Mouse (Mus musculus) liver, postnatal 0 days (tissue): ENCODE results near the gene Pbx3. TPM values are rescaled to one million over a fixed set of nuclear protein-coding genes. Genes with fewer than 3 reads are reported as not detected.

Experiments used
- ATAC-seq: fragments of 200-750 bp; cut with Nextera tagmentation; 2 replicates; pipeline ENCODE4 v1.8.0; 2017; ENCODE audit warnings: mild to moderate bottlenecking, moderate library complexity
- DNase-seq: peaks from one replicate; pipeline ENCODE4 v3.0.0-alpha.2; 2016
- H3K27ac ChIP-seq: fragments of 300-500 bp; sonication (generic); 2 replicates; pipeline ENCODE4 v1.5.1; 2014; ENCODE audit warnings: antibody characterized with exemption, moderate library complexity, mild to moderate bottlenecking, low read depth
- H3K27me3 ChIP-seq: fragments of 300-500 bp; sonication (generic); 2 replicates; pipeline ENCODE4 v1.6.1; 2014; ENCODE audit warnings: low read length, control low read depth, mixed read lengths; ENCODE audit not compliant: insufficient read depth
- H3K36me3 ChIP-seq: fragments of 300-500 bp; sonication (generic); replicated peaks from 2 replicates; pipeline ENCODE4 v1.6.1; 2014; ENCODE audit warnings: mild to moderate bottlenecking, control low read depth, low read length, moderate library complexity, mixed read lengths; ENCODE audit not compliant: insufficient read depth
- H3K4me1 ChIP-seq: fragments of 300-500 bp; sonication (generic); 2 replicates; pipeline ENCODE4 v1.6.1; 2014; ENCODE audit warnings: antibody characterized with exemption, mild to moderate bottlenecking, control low read depth; ENCODE audit not compliant: insufficient read depth
- H3K4me2 ChIP-seq: fragments of 300-500 bp; sonication (generic); 2 replicates; pipeline ENCODE4 v1.6.1; 2014; ENCODE audit warnings: low read depth, mild to moderate bottlenecking, low read length, moderate library complexity, mixed read lengths
- H3K4me3 ChIP-seq: fragments of 300-500 bp; sonication (generic); 2 replicates; pipeline ENCODE4 v1.5.1; 2014; ENCODE audit warnings: low read depth, low read length
- H3K9ac ChIP-seq: fragments of 300-500 bp; sonication (generic); replicated peaks from 2 replicates; pipeline ENCODE4 v1.6.1; 2014; ENCODE audit warnings: mild to moderate bottlenecking, moderate library complexity
- H3K9me3 ChIP-seq: fragments of 300-500 bp; sonication (generic); 2 replicates; pipeline ENCODE4 v1.6.1; 2016; ENCODE audit warnings: mild to moderate bottlenecking, control low read depth, low read length, mixed read lengths
- CTCF ChIP-seq: sonication (generic); IDR thresholded peaks from 2 replicates; pipeline ENCODE4 v1.5.1; 2016; ENCODE audit warnings: antibody characterized with exemption, low read depth
- EP300 ChIP-seq: IDR thresholded peaks from 2 replicates; pipeline ENCODE4 v1.6.1; 2016; ENCODE audit warnings: antibody characterized with exemption, low read depth, mild to moderate bottlenecking
- WGBS: fragments of 180-500 bp; shearing (Covaris S2); extraction: QIAGEN DNeasy Blood & Tissue Kit; methylation state at CpG from one replicate; pipeline ENCODE4 v1.1.7; 2014; ENCODE audit not compliant: insufficient replicate concordance; 5-methylcytosine and 5-hydroxymethylcytosine counted together
- polyA plus RNA-seq: library from polyadenylated mRNA; unstranded; fragments of >200 nt; fragmentation: Nextera tagmentation; extraction: Ambion mirVana; gene quantifications from 2 replicates; pipeline ENCODE4 v1.2.1, GENCODE M21; 2015

Pbx3 gene
- 2.8 and 3.1 TPM in 2 replicates for polyA plus RNA-seq

DNA sequence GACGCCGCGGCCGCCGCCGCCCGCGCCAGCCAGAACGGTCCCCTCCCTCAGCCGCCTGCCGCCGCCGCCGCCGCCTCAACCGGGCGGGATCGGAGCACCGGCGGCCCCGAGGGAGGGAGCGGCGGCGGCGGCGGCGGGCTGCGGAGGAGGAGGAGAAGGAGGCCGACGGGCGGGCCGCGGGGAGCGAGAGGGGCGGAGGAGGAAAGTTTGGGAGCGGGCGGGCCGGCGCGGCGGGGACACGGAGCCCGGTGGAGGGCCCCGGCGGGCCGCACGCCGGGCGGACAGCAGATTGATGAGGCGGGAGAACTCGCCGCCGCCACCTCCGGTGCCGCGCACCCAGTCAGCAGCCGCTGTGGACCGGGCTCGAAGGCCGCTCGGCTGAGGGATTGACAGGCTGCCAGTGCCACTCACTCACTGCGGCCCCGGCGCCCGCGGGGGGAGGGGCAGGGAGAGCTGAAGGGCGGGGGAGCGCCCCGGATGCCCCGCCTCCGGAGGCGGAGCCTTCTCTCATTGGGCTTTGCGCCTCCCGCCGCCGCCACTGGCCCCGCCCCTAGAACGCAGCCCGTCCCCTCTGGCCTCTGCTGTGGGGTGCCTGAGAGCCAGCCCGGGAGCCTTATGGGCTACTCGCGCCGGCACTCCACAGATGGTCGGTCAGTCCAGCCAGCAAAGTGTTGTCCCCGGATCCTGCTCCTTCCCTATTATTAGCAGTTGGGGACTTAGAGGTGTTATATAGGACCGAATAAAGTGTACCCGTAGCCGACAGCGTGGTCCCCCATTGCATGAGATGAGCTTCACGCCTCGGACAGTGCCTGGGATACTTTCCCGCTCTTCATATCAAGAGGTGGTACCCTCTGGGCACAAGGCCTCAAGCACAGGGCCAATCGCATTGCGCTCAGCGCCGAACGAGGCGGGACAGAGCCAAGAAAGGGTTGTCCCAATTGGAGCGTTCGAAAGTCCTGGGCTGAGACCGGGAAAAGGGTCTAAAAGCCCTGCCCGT lies at the start of gene Pbx3:
Gene Pbx3, minus strand, starts transcription at position 838 of the 997 bp plus-strand sequence.
- Histone ChIP-seq H3K4me1 (peaks cover 15% of the 10 kb centered on the region), H3K9me3 (no peaks in the 10 kb centered on the region), H3K27ac (peak within 1 kb of the TSS; percentile 97), H3K4me3 (peak within 1 kb of the TSS; percentile 84), H3K4me2 (peak within 1 kb of the TSS; percentile 95), H3K36me3 (no peaks in the 10 kb centered on the region), H3K9ac (peak within 1 kb of the TSS; percentile 91), H3K27me3 (peaks cover 5% of the 10 kb centered on the region; the same call in 1 of the 2 replicates)
- under 1% methylated on average over 47 of the region's 102 CpGs for WGBS
- DNase-seq (peak; percentile 98), ATAC-seq (peak; percentile 90)
- TF ChIP-seq CTCF = no peak
- TF ChIP-seq EP300 = no peak

DNA sequence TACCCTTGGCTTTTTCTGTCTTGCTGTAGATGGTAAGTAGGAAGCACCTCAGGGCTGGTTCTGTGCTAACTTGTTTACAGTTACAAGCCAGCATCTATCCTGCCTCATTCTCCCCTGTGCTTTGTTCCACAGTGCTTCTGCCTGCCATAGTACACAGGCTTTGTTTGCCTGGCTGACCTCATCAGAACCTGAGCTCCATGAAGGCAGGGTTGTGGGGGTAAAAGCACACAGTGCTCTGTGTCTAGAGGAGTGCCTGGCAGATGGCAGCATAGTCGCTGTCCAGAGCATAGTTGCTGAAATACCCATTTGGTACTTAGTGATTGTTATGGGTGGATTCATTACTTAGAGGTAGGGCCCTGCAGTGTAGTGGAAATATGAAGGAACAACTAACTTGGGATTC lies 47.3 kb upstream of the Pbx3 start:
- TF ChIP-seq EP300 = no peak
- TF ChIP-seq CTCF = no peak
- WGBS = 57% methylated on average over 1 of the region's 1 CpGs
- Histone ChIP-seq H3K4me3 (no peak overlapping the region), H3K9me3 (no peaks in the 10 kb centered on the region), H3K9ac (no peak overlapping the region), H3K27me3 (no peaks in the 10 kb centered on the region), H3K27ac (no peak overlapping the region), H3K4me2 (no peak overlapping the region), H3K36me3 (no peaks in the 10 kb centered on the region; the same call in 1 of the 2 replicates), H3K4me1 (no peaks in the 10 kb centered on the region)
- ATAC-seq = peak; percentile 56; the same call in 1 of the 2 replicates
- peak; percentile 23 for DNase-seq

DNA sequence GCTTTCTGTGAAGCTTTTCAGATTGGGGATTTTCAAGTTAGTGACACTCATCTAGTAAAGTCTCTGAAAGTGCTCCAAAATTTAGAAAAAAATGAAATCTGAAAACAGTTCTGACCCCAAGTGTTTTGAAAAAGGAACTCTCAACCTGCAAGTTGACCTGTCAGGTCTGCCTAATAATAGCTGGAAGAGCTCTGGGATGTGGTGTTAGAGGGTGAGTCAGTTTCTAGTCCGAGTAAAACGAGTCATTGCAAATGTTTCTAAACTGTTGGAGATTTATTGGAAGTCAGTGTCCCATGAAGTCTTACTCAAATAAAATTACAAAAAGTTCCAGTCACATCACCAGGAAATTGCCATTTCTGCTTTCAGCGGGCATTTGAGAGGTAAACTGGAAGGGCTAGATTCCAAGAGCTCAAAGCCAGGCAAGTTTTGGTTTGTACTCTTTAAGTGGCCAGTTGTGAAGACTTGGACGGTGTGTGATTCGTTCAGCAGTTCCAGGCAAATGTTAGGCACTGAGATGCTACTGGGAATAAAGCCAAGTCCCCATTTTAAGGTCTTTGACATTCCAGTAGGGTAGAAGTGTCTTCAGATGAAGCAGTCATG lies 36.9 kb upstream of the Pbx3 start:
- no peaks in the 10 kb centered on the region for H3K27me3 ChIP-seq
- no peak overlapping the region for H3K4me3 ChIP-seq
- ATAC-seq = no peak
- H3K9ac ChIP-seq = no peak overlapping the region
- H3K27ac ChIP-seq = no peak overlapping the region
- no peak for TF ChIP-seq CTCF
- TF ChIP-seq EP300 = no peak
- H3K4me2 ChIP-seq = no peak overlapping the region
- DNase-seq = no peak
- WGBS = 71% methylated on average over 5 of the region's 5 CpGs
- no peaks in the 10 kb centered on the region for H3K36me3 ChIP-seq
- H3K4me1 ChIP-seq = peaks cover 7% of the 10 kb centered on the region
- no peaks in the 10 kb centered on the region for H3K9me3 ChIP-seq

DNA sequence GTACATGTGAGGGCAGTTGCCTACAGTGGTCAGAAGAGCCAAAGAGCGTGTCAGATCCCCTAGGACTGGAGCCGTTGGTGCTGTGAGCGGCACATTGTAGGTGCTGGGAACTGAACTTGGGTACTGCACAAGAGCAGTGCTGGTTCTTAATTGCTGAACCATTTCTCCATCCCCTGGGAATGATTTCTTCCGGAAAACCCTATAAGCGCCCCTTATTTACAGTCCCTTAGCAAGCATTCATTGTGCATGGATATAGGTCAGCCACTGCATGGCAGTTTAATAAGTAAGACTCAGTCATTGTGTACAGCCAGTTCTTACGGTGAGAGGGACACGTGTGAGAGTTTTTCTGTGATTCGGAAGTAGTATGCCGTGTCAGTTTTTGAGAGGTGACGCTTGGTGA lies 35.4 kb upstream of the Pbx3 start:
- TF ChIP-seq CTCF = no peak
- TF ChIP-seq EP300 = no peak
- Histone ChIP-seq H3K4me3 (no peak overlapping the region), H3K36me3 (no peaks in the 10 kb centered on the region), H3K4me2 (no peak overlapping the region), H3K9me3 (no peaks in the 10 kb centered on the region), H3K4me1 (peaks cover 7% of the 10 kb centered on the region), H3K27ac (no peak overlapping the region), H3K27me3 (no peaks in the 10 kb centered on the region), H3K9ac (no peak overlapping the region)
- 91% methylated on average over 10 of the region's 10 CpGs for WGBS
- ATAC-seq (no peak), DNase-seq (no peak)

DNA sequence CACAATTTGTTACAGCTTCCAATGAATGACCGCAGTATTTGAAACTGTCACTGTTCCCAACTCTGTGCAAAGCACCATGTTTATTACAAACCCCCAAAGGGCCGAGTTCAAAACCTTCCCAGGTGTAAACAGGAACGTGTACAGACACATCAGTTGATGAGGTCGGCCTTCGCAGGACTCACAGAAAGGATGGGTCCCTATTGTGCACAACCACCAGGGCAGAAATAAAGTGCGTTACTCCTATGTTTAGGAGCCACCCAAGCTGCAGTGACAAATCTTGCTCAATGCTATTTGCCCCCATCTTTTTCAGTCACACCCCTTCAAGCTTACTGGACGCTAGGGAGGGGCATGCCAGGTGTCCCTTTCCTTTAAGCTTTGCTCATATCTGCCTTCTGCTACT lies 34.7 kb upstream of the Pbx3 start:
- no peaks in the 10 kb centered on the region for H3K36me3 ChIP-seq
- ATAC-seq (no peak), DNase-seq (no peak)
- no peaks in the 10 kb centered on the region for H3K9me3 ChIP-seq
- TF ChIP-seq CTCF = no peak
- TF ChIP-seq EP300 = no peak
- H3K27me3 ChIP-seq = no peaks in the 10 kb centered on the region
- H3K4me2 ChIP-seq = peak overlapping the region; percentile 78
- H3K27ac ChIP-seq = peak overlapping the region; percentile 7; the same call in 1 of the 2 replicates
- no peak overlapping the region for H3K9ac ChIP-seq
- WGBS = 34% methylated on average over 7 of the region's 7 CpGs
- peak overlapping the region; percentile 77 for H3K4me3 ChIP-seq
- peaks cover 7% of the 10 kb centered on the region for H3K4me1 ChIP-seq
